ENCODE assay signal across 8 mouse cellular contexts in genomic region chr11:64718316-64719085, GRCm38 (mm10).
A peak's percentile ranks its signal among the peaks of the same experiment; 100 is the strongest.
DNase-seq lines count a peak whose midpoint lies in the region; ATAC-seq lines count a peak whose summit lies in the region.

No protein-coding gene starts in this region.

- peak; percentile 78 for DNase-seq in hindbrain, embryonic 10.5 days (ENCODE audit: low spot score)
- peak; percentile 50 for DNase-seq in c-Kit-positive CD71-positive TER-119-positive erythroid progenitor cells, embryonic 14.5 days (ENCODE audit: low spot score)
- peak; percentile 51 to 57 for DNase-seq in left cerebral cortex, adult 8-10 months (ENCODE audit: low spot score in 2 of 2)
- DNase-seq in midbrain, embryonic 11.5 days (ENCODE audit: low spot score, missing footprints), result peak; percentile 97
- DNase-seq in spleen, postnatal 36 days (ENCODE audit: low spot score in 2 of 2), result peak; percentile 37 to 56

- 24% methylated on average over 5 of the region's 5 CpGs for WGBS in hindbrain, embryonic 10.5 days
- WGBS in hindbrain, embryonic 12.5 days, result 25% methylated on average over 5 of the region's 5 CpGs
- WGBS in forebrain, embryonic 16.5 days, result 27% methylated on average over 5 of the region's 5 CpGs
- WGBS in hindbrain, embryonic 15.5 days, result 24% methylated on average over 5 of the region's 5 CpGs
- WGBS in midbrain, embryonic 11.5 days, result 21% methylated on average over 5 of the region's 5 CpGs

- 0 out of 2 replicates have a peak, but pooled peaks cover 5% of the 10 kb centered on the region for H3K4me1 ChIP-seq in hindbrain, embryonic 10.5 days (replicated peaks)
- peaks cover 11% of the 10 kb centered on the region for H3K4me1 ChIP-seq in hindbrain, embryonic 12.5 days
- peaks cover 2% of the 10 kb centered on the region; the same call in 1 of the 2 replicates for H3K4me1 ChIP-seq in forebrain, embryonic 16.5 days (replicated peaks; ENCODE audit: control insufficient read depth, insufficient read depth, low read length)
- H3K4me1 ChIP-seq in hindbrain, embryonic 15.5 days (replicated peaks), result peaks cover 8% of the 10 kb centered on the region
- no peaks in the 10 kb centered on the region for H3K4me1 ChIP-seq in midbrain, embryonic 11.5 days (ENCODE audit: control insufficient read depth, insufficient read depth, low read length)

- H3K9ac ChIP-seq in hindbrain, embryonic 12.5 days, result no peak overlapping the region
- H3K9ac ChIP-seq in forebrain, embryonic 16.5 days (replicated peaks; ENCODE audit: low read depth, low read length), result no peak overlapping the region
- no peak overlapping the region for H3K9ac ChIP-seq in hindbrain, embryonic 15.5 days
- H3K9ac ChIP-seq in midbrain, embryonic 11.5 days (ENCODE audit: low read length), result no peak overlapping the region

- no peak overlapping the region for H3K4me3 ChIP-seq in hindbrain, embryonic 10.5 days
- H3K4me3 ChIP-seq in hindbrain, embryonic 12.5 days, result no peak overlapping the region
- H3K4me3 ChIP-seq in forebrain, embryonic 16.5 days (replicated peaks; ENCODE audit: low read length), result no peak overlapping the region
- no peak overlapping the region for H3K4me3 ChIP-seq in hindbrain, embryonic 15.5 days
- no peak overlapping the region for H3K4me3 ChIP-seq in midbrain, embryonic 11.5 days (ENCODE audit: low read depth, low read length)

- ATAC-seq in hindbrain, embryonic 12.5 days (ENCODE audit: low FRiP score), result no peak
- ATAC-seq in forebrain, embryonic 16.5 days, result 0 out of 2 replicates have a peak, but pooled peaks have one; percentile 50
- ATAC-seq in hindbrain, embryonic 15.5 days (ENCODE audit: low FRiP score, low read depth), result peak; percentile 48; the same call in 1 of the 2 replicates
- no peak for ATAC-seq in midbrain, embryonic 11.5 days (ENCODE audit: low FRiP score)

- H3K27ac ChIP-seq in hindbrain, embryonic 10.5 days, result no peak overlapping the region
- no peak overlapping the region for H3K27ac ChIP-seq in hindbrain, embryonic 12.5 days
- H3K27ac ChIP-seq in forebrain, embryonic 16.5 days (ENCODE audit: low read length), result no peak overlapping the region
- H3K27ac ChIP-seq in hindbrain, embryonic 15.5 days (replicated peaks), result no peak overlapping the region
- H3K27ac ChIP-seq in midbrain, embryonic 11.5 days (ENCODE audit: low read depth, low read length), result no peak overlapping the region

- 0 out of 2 replicates have a peak, but pooled peaks cover 9% of the 10 kb centered on the region for H3K27me3 ChIP-seq in hindbrain, embryonic 10.5 days (ENCODE audit: insufficient read depth, poor library complexity, severe bottlenecking)
- 0 out of 2 replicates have a peak, but pooled peaks cover 4% of the 10 kb centered on the region for H3K27me3 ChIP-seq in hindbrain, embryonic 12.5 days
- H3K27me3 ChIP-seq in forebrain, embryonic 16.5 days (replicated peaks; ENCODE audit: control insufficient read depth, insufficient read depth, low read length), result no peaks in the 10 kb centered on the region
- peaks cover 2% of the 10 kb centered on the region; the same call in 1 of the 2 replicates for H3K27me3 ChIP-seq in hindbrain, embryonic 15.5 days
- H3K27me3 ChIP-seq in midbrain, embryonic 11.5 days (ENCODE audit: control insufficient read depth, insufficient read depth, low read length), result 0 out of 2 replicates have a peak, but pooled peaks cover 2% of the 10 kb centered on the region

- H3K36me3 ChIP-seq in hindbrain, embryonic 10.5 days, result no peaks in the 10 kb centered on the region
- no peaks in the 10 kb centered on the region for H3K36me3 ChIP-seq in hindbrain, embryonic 12.5 days
- H3K36me3 ChIP-seq in forebrain, embryonic 16.5 days (ENCODE audit: control insufficient read depth, insufficient read depth), result no peaks in the 10 kb centered on the region
- no peaks in the 10 kb centered on the region for H3K36me3 ChIP-seq in hindbrain, embryonic 15.5 days
- H3K36me3 ChIP-seq in midbrain, embryonic 11.5 days (ENCODE audit: control insufficient read depth, insufficient read depth, low read length), result no peaks in the 10 kb centered on the region

- no peaks in the 10 kb centered on the region for H3K9me3 ChIP-seq in hindbrain, embryonic 10.5 days
- no peaks in the 10 kb centered on the region for H3K9me3 ChIP-seq in hindbrain, embryonic 12.5 days (replicated peaks)
- no peaks in the 10 kb centered on the region for H3K9me3 ChIP-seq in forebrain, embryonic 16.5 days (ENCODE audit: control insufficient read depth, low read length)
- H3K9me3 ChIP-seq in hindbrain, embryonic 15.5 days, result no peaks in the 10 kb centered on the region
- H3K9me3 ChIP-seq in midbrain, embryonic 11.5 days (ENCODE audit: control insufficient read depth, low read length), result no peaks in the 10 kb centered on the region

- no peak overlapping the region for H3K4me2 ChIP-seq in hindbrain, embryonic 12.5 days (replicated peaks)
- H3K4me2 ChIP-seq in forebrain, embryonic 16.5 days (ENCODE audit: low read length), result no peak overlapping the region
- no peak overlapping the region for H3K4me2 ChIP-seq in hindbrain, embryonic 15.5 days
- no peak overlapping the region for H3K4me2 ChIP-seq in midbrain, embryonic 11.5 days

Comparison
In these comparisons a context has a peak if more than half of its experiments do, and no peak if none do; other contexts are left out.
1. ATAC-seq: peak in forebrain, embryonic 16.5 days (single experiment) and hindbrain, embryonic 15.5 days (single experiment); none in hindbrain, embryonic 12.5 days (single experiment) and midbrain, embryonic 11.5 days (single experiment).
2. DNase-seq: peak in every context shown above with its lines; median percentile 97 in midbrain, embryonic 11.5 days; 78 in hindbrain, embryonic 10.5 days; 54 in left cerebral cortex, adult 8-10 months; 50 in c-Kit-positive CD71-positive TER-119-positive erythroid progenitor cells, embryonic 14.5 days; 46 in spleen, postnatal 36 days.